Mouse (Mus musculus): ENCODE measurements around the gene Casp8.
"Not testable (repeated sequence)": the region's sequence is repeated elsewhere in the genome, so short reads cannot be mapped to it uniquely, and the experiment has no call there.

The Casp8 gene

DNA sequence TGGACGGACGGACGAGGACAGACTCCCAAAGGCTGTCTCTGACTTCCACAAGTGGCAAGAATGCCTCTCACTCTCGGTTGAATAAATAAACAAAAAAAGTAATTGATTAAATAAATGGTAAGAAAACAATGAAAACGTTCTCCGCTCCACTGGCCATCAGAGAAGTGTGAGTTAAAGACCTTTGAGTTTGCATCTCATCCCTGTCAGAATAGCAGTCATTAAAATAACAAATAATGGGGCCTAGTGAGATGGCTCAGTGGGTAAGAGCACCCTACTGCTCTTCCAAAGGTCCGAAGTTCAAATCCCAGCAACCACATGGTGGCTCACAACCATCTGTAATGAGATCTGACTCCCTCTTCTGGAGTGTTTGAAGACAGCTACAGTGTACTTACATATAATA lies 5.5 kb downstream of the Casp8 start:
- not testable (repeated sequence) for DNase-seq (ENCODE audit: low read depth)

- DNase-seq (ENCODE audit: low read depth): no peak
Measured at GRCm38 (mm10) chr1:58801558-58802285, 6.5 kb downstream of the Casp8 start.

DNA sequence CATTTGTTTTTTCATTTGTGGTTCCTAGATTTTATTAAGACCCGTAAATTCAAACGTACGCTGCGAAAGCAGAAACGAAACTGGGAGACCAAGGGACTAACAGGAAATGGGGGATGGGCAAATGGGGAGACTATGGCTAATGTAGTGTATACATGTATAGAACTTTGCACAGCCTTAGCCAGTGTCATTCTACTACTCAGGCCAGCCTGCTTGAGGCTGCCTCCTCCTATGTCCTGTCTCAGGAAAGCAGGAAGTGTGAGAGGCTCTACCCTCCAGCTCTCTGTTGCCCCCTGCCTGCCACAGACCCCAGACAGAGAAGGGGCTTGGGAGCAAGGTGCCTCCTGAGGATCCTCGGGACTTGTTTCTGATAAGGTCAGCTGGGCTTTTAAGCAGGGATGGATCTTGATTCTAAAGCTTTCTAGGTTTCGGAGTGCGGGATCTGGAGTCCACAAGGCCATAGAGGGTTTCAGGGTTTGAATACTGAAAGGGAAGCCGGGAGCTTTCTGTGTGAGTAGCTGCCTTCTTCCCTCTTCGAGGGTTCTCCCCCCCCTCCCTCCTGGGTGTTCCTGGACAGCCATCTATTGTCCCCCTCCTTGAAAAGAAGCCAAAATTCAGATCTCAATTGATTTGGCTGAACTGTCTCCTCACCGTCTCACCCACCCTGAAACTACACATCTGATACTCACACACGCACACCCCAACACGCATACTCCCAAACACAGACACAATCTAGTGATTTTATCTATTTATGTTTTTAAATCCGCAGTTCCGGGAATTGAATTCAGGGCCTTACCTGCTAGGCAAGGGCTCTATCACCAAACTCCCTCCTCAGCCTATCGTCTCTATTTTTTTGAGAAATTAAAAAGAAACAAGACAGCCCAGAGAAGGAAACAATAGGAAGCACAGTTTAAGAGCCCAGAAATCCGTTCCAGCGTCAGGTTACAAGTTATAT lies 7.4 kb downstream of the Casp8 start:
- DNase-seq (ENCODE audit: low read depth): peak; percentile 91

DNA sequence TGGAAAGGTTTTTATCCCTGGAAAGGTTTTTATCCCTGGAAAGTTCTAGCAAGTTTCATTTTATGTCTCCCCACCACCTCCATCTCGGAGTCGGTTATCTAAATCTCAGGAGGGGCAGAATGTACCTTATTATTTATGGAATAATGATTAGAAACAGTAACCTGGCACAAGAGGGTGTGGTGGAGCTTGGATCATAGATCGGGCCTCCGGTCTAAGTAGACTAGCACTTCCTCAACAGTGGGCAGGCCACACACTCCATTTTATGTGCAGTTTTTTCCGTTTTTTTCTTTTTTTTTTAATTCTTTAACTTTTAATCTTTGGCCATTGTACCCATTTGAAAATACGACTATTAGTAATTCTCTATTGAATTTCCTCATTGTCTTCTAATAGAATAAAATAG lies 8.4 kb downstream of the Casp8 start:
- peak; percentile 57 for DNase-seq (ENCODE audit: low read depth)

GRCm38 (mm10) chr1:58806651-58807050 lies 11.5 kb downstream of the Casp8 start:
- peak; percentile 76 for DNase-seq (ENCODE audit: low read depth)

DNA sequence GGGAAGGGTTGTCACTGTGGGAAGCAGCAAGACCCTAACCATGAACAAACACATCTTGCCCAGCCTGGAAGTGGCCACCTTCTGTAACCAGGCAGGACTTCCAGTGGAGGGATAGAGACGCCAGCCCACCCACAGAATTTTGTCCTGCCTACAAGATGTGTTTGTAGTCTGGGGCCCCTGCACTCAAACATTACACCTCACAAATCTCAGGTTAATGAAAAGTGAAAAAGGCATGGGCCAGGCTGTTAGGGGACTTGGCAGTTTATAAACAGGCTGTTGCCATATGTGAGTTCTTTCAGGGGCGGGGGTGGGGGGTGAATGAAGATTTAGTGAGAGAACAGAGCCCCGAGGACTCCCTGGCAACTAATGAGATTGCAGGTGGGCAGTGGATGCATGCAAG lies 31.1 kb downstream of the Casp8 start:
- no peak for DNase-seq (ENCODE audit: low read depth)

- DNase-seq (ENCODE audit: low read depth): no peak
Measured at GRCm38 (mm10) chr1:58830741-58831140, 35.6 kb downstream of the Casp8 start.

DNA sequence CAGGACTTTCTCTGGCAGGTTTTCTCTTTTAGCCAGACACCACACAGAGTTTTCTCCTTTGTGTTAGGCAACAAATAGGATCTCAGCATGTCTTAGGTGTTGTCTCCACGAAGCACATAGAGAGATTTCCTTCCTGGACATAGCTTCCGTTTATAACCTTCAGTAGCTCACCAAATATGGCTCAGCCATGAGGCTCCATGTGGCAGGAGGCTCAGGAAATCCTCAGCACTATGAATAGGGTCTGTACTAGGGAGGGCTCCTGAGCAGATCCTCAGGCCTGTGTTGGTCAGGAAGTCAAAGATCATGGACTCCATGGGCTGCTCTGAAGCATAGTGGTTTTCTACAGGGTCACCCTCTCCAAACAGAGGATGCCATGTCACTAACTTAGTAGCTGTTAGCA lies 37.0 kb downstream of the Casp8 start:
- no peak for DNase-seq (ENCODE audit: low read depth)

GRCm38 (mm10) chr1:58856811-58857210 lies 61.6 kb downstream of the Casp8 start:
- peak; percentile 64 for DNase-seq (ENCODE audit: low read depth)

DNA sequence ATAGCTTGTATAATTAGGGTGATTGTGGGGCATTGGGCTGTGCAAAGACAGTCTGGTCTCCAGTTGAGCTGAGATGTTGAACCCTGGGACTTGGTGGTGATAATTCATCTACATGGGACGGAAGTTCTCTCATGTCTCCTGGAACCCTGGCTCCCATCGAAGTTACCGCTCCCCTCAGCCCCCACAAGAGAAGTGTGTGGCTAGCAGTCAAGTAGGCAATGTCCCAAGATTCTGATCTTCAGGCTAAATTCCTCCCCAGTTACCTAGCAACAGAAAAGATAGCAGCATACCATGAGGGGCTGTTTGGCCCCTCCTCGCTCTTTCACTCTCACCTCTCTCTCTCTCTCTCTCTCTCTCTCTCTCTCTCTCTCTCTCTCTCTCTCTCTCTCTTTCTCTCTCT lies 64.0 kb downstream of the Casp8 start:
- not testable (repeated sequence) for DNase-seq (ENCODE audit: low read depth)

- peak; percentile 78 for DNase-seq (ENCODE audit: low read depth)
Measured at GRCm38 (mm10) chr1:58859738-58860365, 64.7 kb downstream of the Casp8 start.

DNA sequence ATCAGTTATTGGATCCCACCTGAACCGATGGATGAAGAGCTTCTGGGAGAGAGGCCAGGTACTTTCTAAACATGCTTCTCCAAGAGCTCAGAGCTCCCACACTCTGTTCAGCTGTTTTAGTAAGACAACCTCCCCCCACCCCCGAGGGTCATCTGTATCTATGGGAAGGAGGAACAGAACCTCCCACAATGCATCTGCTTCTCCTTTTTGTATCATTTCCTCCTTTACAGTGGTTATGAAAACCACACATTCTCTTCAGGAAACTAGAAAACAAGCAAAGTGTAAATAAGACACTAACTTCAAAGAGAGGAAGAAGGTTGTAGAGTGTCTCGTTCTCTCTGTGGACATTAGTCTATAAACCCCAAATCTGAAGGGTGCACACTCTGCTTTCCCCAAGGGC lies 65.4 kb downstream of the Casp8 start:
- not testable (repeated sequence) for DNase-seq (ENCODE audit: low read depth)

DNA sequence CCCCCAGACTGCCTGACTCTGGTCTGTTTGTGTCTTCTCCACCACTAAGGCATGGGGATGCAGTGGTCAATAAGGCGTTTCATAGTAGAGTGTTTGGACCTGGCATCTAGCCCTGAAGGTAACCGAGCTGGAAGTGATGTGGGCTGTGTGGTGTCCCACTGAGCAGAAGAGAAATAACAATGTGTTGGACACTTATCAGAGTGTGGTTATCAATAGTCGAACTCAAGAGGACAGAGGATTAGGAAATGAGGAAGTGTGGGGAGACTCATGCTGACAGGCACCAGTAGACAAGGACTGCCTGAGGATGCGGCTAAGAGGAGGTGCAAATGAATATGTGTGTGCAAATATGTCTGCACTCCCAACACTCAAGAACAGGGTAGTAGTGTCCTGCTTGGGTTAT lies 81.3 kb downstream of the Casp8 start:
- not testable (repeated sequence) for DNase-seq (ENCODE audit: low read depth)

GRCm38 (mm10) chr1:58879291-58879690 lies 84.1 kb downstream of the Casp8 start:
- not testable (repeated sequence) for DNase-seq (ENCODE audit: low read depth)

DNA sequence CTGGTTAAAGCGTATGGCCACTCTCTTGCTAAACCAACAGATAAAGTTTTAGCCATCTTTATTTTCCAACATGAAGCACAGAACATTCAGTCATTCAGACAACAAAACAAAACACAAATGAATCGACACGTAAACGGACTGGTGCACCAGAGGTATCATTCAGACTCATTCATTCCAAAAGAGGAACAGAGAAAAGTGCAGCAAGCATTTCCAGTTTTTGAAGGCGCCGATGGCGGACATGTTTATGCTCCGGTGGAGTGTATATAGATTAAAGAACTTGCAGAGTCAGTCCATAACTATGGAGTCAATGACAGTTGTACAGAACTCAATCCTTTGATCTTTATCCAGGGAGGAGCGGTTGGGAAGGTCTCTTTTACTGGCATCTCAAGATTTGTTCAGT lies 88.1 kb downstream of the Casp8 start:
- not testable (repeated sequence) for DNase-seq (ENCODE audit: low read depth)

DNA sequence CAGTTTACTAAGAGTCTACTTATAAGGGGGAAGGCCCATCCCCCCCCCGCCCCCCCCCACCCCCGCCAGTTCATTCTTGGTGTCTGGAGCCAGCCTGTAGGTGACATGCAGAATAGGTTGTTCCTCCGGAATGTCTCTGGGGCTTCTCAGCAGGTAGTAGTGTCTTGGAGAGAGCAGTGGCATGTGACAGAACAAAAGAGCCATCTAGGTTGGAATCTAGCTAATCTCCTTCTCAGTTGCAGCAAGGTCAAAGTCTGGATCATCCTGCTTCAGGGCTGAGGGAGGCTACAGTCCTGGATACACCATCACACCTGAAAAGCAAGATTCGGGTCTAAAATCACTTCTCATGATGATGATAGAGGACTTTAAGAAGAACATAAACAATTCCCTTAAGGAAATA lies 90.5 kb downstream of the Casp8 start:
- no peak for DNase-seq (ENCODE audit: low read depth)

- no peak for DNase-seq (ENCODE audit: low read depth)
Measured at GRCm38 (mm10) chr1:58889826-58890546, 94.8 kb downstream of the Casp8 start.

GRCm38 (mm10) chr1:58890697-58891290 lies 95.6 kb downstream of the Casp8 start:
- not testable (repeated sequence) for DNase-seq (ENCODE audit: low read depth)

DNA sequence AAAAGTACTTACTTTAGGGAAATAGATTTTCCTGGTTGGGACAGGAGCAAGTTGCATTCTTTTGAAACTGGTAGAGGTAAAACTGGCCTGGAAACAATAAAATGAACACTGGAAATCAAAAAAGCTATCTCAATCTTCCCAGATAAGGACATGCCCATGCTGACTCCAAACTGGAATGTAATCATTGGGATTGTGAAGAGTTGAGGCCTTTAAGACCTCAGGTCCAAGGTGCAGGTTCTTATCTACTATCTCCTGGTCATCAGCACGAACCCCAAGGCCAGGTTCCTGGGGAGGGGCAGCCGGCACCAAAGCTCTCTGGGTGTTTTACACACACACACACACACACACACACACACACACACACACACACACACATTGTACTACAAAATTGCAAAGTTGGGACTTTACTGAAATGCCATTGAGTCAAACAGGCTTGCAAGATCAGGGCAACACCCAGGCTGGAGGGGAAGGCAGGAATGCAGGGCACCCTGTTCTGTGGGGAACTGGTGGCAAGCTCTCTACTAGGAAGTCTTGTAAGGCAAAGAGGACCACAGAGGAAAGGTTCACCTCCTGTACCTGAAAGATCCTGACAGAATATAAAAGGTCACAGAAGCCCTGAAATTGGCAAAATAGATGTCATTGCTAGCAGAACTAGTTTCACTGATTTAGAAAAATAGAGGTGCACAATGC lies 96.5 kb downstream of the Casp8 start:
- DNase-seq (ENCODE audit: low read depth): not testable (repeated sequence)

- DNase-seq (ENCODE audit: low read depth): not testable (repeated sequence)
Measured at GRCm38 (mm10) chr1:58892386-58892785, 97.2 kb downstream of the Casp8 start.

Data from induced T-regulatory cell, adult 2 months (primary cell).